19 mouse cellular contexts compared by ENCODE assay signal in genomic region chr6:32480741-32481140, GRCm38 (mm10).
A peak's percentile ranks its signal among the peaks of the same experiment; 100 is the strongest.
DNase-seq lines count a peak whose midpoint lies in the region; ATAC-seq and TF ChIP-seq lines count a peak whose summit lies in the region.
"Had no signal": no experiment of that assay in that cellular context is flagged by ENCODE, and none has a peak within 500 bp of the region (broad histone marks: within the 10 kb centered on the region; RNA-seq: fewer than 3 reads in every experiment).

No protein-coding gene starts in this region.

- no peak overlapping the region for H3K4me2 ChIP-seq in lung, embryonic 16.5 days (ENCODE audit: low read depth, low read length)
- H3K4me2 ChIP-seq: hindbrain, embryonic 14.5 days; limb, embryonic 13.5 days; neural tube, embryonic 12.5 days had no signal

- no peaks in the 10 kb centered on the region for H3K36me3 ChIP-seq in lung, embryonic 16.5 days (ENCODE audit: control insufficient read depth, insufficient read depth, low read length)
- H3K36me3 ChIP-seq: limb, embryonic 13.5 days; neural tube, embryonic 12.5 days had no signal

- no peak overlapping the region for H3K27ac ChIP-seq in lung, embryonic 16.5 days (ENCODE audit: low read length)
- H3K27ac ChIP-seq: hindbrain, embryonic 14.5 days; limb, embryonic 13.5 days; neural tube, embryonic 12.5 days; stomach, postnatal 0 days had no signal

- no peak overlapping the region for H3K4me3 ChIP-seq in lung, embryonic 16.5 days (ENCODE audit: low read length)
- no peak overlapping the region for H3K4me3 ChIP-seq in lung, adult 2 months (replicated peaks; ENCODE audit: extremely low read depth, low read depth, low read length)
- H3K4me3 ChIP-seq: limb, embryonic 13.5 days; neural tube, embryonic 12.5 days had no signal

- peak; percentile 97 for DNase-seq in heart, adult 11 months
- no peak for DNase-seq in heart, postnatal 14 days
- no peak for DNase-seq in lung, adult 2 months
- peak; percentile 44 for DNase-seq in kidney, adult 9 months
- DNase-seq in lung, postnatal 10 days: peak; percentile 23
- DNase-seq in frontal cortex, postnatal 36 days (ENCODE audit: low spot score in 2 of 2): no peak
- no peak for DNase-seq in thymus, postnatal 25 days
- DNase-seq: cerebellum, adult 9-10 months; embryo, embryonic 11 days; forebrain, postnatal 0 days; gastrocnemius, postnatal 36 days; layer of hippocampus, postnatal 36 days had no signal

- H3K4me1 ChIP-seq in lung, embryonic 16.5 days (replicated peaks; ENCODE audit: control insufficient read depth, insufficient read depth, low read length): peaks cover 10% of the 10 kb centered on the region
- peaks cover 7% of the 10 kb centered on the region for H3K4me1 ChIP-seq in lung, adult 2 months (ENCODE audit: control insufficient read depth, insufficient read depth, low read length)

- H3K9me3 ChIP-seq in lung, embryonic 16.5 days (ENCODE audit: control insufficient read depth, low read length): no peaks in the 10 kb centered on the region
- H3K9me3 ChIP-seq: limb, embryonic 13.5 days; neural tube, embryonic 12.5 days had no signal

- 68% methylated on average over 1 of the region's 1 CpGs for WGBS in lung, embryonic 16.5 days
- WGBS in lung, adult 2 months: 57% methylated on average over 1 of the region's 1 CpGs

- no peak for TF ChIP-seq POLR2A in lung, adult 2 months (IDR thresholded peaks at IDR 0.05; ENCODE audit: borderline replicate concordance, extremely low read depth, low read depth, low read length)

- ATAC-seq in lung, embryonic 16.5 days (ENCODE audit: low read depth): 0 out of 2 replicates have a peak, but pooled peaks have one; percentile 32
- ATAC-seq: forebrain, postnatal 0 days; intestine, postnatal 0 days; Patski had no signal

- no peak overlapping the region for H3K9ac ChIP-seq in lung, embryonic 16.5 days (ENCODE audit: low read length)
- H3K9ac ChIP-seq: forebrain, postnatal 0 days; hindbrain, embryonic 14.5 days; limb, embryonic 13.5 days; neural tube, embryonic 12.5 days had no signal

- TF ChIP-seq CTCF in lung, adult 2 months (IDR thresholded peaks at IDR 0.05; ENCODE audit: insufficient read depth, low read length): no peak

- no peaks in the 10 kb centered on the region for H3K27me3 ChIP-seq in lung, embryonic 16.5 days (ENCODE audit: control insufficient read depth, insufficient read depth, low read depth, low read length)
- H3K27me3 ChIP-seq: limb, embryonic 13.5 days; neural tube, embryonic 12.5 days; Patski had no signal

- intact Hi-C loops in heart, postnatal 14 days (cut with DNase I): loop anchor here (2.0 kb wide), 1 partner anchor 20 kb away; no protein-coding TSS in a partner anchor

Comparison
In these comparisons a context has a peak if more than half of its experiments do, and no peak if none do; other contexts are left out.
1. DNase-seq: peak in heart, adult 11 months (single experiment), kidney, adult 9 months (single experiment) and lung, postnatal 10 days (single experiment); none in heart, postnatal 14 days (0 of 2), lung, adult 2 months (single experiment), frontal cortex, postnatal 36 days (0 of 2) and thymus, postnatal 25 days (single experiment).